Mouse (Mus musculus) liver, embryonic 14.5 days (tissue): ENCODE measurements around the gene Specc1l. TPM values are rescaled to one million over a fixed set of nuclear protein-coding genes. Genes with fewer than 3 reads are reported as not detected.

ENCODE experiments used
- ATAC-seq: fragments of 200-750 bp; cut with Nextera tagmentation; 2 replicates; pipeline ENCODE4 v1.8.0; 2017; ENCODE audit warnings: moderate number of reproducible peaks, mild to moderate bottlenecking, moderate library complexity; ENCODE audit not compliant: insufficient read depth
- DNase-seq, 3 experiments: peaks; one replicate each; pipeline ENCODE4 v3.0.0-alpha.2; 2012 to 2013; ENCODE audit warnings: low read depth in 3 of 3, low spot score in 3 of 3
- H3K27ac ChIP-seq: fragments of 300-500 bp; sonication (generic); 2 replicates; pipeline ENCODE4 v1.5.1; 2014; ENCODE audit warnings: moderate library complexity, mild to moderate bottlenecking, control low read depth, inconsistent platforms
- H3K27me3 ChIP-seq: fragments of 300-500 bp; sonication (generic); 2 replicates; pipeline ENCODE4 v1.6.1; 2014; ENCODE audit warnings: mild to moderate bottlenecking, low read length, moderate library complexity; ENCODE audit not compliant: control insufficient read depth, insufficient read depth
- H3K36me3 ChIP-seq: fragments of 300-500 bp; sonication (generic); replicated peaks from 2 replicates; pipeline ENCODE4 v1.6.1; 2014; ENCODE audit warnings: low read depth; ENCODE audit not compliant: control insufficient read depth, insufficient read depth
- H3K4me1 ChIP-seq, 2 experiments: fragments of 200-500 bp in 1 of 2; fragments of 300-500 bp in 1 of 2; sonication (generic) in 1 of 2; replicated peaks; 2 replicates each; pipeline ENCODE4 v1.6.1; 2012 to 2014; ENCODE audit warnings: antibody characterized with exemption in 1 of 2, inconsistent platforms in 1 of 2, low read length in 1 of 2; ENCODE audit not compliant: control insufficient read depth in 2 of 2, insufficient read depth in 2 of 2
- H3K4me2 ChIP-seq: fragments of 300-500 bp; sonication (generic); 2 replicates; pipeline ENCODE4 v1.6.1; 2014; ENCODE audit warnings: low read depth, mild to moderate bottlenecking, control low read depth, moderate library complexity
- H3K4me3 ChIP-seq, 2 experiments: fragments of 200-500 bp in 1 of 2; fragments of 300-500 bp in 1 of 2; sonication (generic) in 1 of 2; 2 replicates each; pipeline ENCODE4 v1.5.1; 2012 to 2014; ENCODE audit warnings: low read depth in 2 of 2, low read length in 2 of 2, mild to moderate bottlenecking in 2 of 2, control low read depth in 1 of 2, inconsistent platforms in 1 of 2, moderate library complexity in 1 of 2; ENCODE audit not compliant: insufficient read depth in 1 of 2
- H3K9ac ChIP-seq: fragments of 300-500 bp; sonication (generic); replicated peaks from 2 replicates; pipeline ENCODE4 v1.6.1; 2014; ENCODE audit warnings: mild to moderate bottlenecking, control low read depth, moderate library complexity
- H3K9me3 ChIP-seq: fragments of 300-500 bp; sonication (generic); 2 replicates; pipeline ENCODE4 v1.6.1; 2016; ENCODE audit warnings: low read length, mixed read lengths; ENCODE audit not compliant: control insufficient read depth
- CTCF ChIP-seq: IDR thresholded peaks from 2 replicates; pipeline ENCODE4 v1.5.1; 2016; ENCODE audit warnings: antibody characterized with exemption, low read depth, control low read depth
- EP300 ChIP-seq: IDR thresholded peaks from 2 replicates; pipeline ENCODE4 v1.6.1; 2016; ENCODE audit warnings: antibody characterized with exemption, low read depth
- WGBS: fragments of 180-500 bp; shearing (Covaris S2); extraction: QIAGEN DNeasy Blood & Tissue Kit; methylation state at CpG from one replicate; pipeline ENCODE4 v1.1.7; 2014; ENCODE audit not compliant: insufficient replicate concordance; 5-methylcytosine and 5-hydroxymethylcytosine counted together
- polyA plus RNA-seq, 2 experiments: library from polyadenylated mRNA; depleted of rRNA in 1 of 2; stranded (reverse) in 1 of 2; unstranded in 1 of 2; fragments of >200 nt; fragmentation: Nextera tagmentation in 1 of 2; extraction: Ambion mirVana in 1 of 2; gene quantifications; 2 replicates each; pipeline versions ENCODE4 v1.2.1 to v1.2.3; 2012 to 2014

Specc1l gene
- polyA plus RNA-seq, 2 experiments = 3.1 to 3.9 TPM

- DNase-seq (no peak), ATAC-seq (no peak)
- WGBS = 68% methylated on average over 5 of the region's 5 CpGs
These were observed 86.7 kb downstream of the Specc1l start for GRCm38 (mm10) chr10:75298608-75299007.

GRCm38 (mm10) chr10:75299785-75300418, 88.0 kb downstream of the Specc1l start:
- Histone ChIP-seq H3K4me3 (no peak overlapping the region), H3K4me1 (peaks cover 5 to 32% of the 10 kb centered on the region in 2 experiments), H3K4me2 (no peak overlapping the region), H3K9ac (no peak overlapping the region), H3K36me3 (no peaks in the 10 kb centered on the region), H3K27me3 (no peaks in the 10 kb centered on the region), H3K9me3 (no peaks in the 10 kb centered on the region), H3K27ac (no peak overlapping the region)
- TF ChIP-seq CTCF (no peak), EP300 (no peak)
- DNase-seq (peak in 1 of 3 experiments; percentile 44), ATAC-seq (no peak)
- 57% methylated on average over 5 of the region's 5 CpGs for WGBS

More at GRCm38 (mm10) chr10:75298608-75299007, 86.7 kb downstream of the Specc1l start:
- Histone ChIP-seq H3K4me2 (no peak overlapping the region), H3K27ac (no peak overlapping the region), H3K27me3 (no peaks in the 10 kb centered on the region), H3K4me3 (no peak overlapping the region), H3K36me3 (no peaks in the 10 kb centered on the region), H3K9ac (no peak overlapping the region), H3K9me3 (no peaks in the 10 kb centered on the region), H3K4me1 (peaks cover 5 to 25% of the 10 kb centered on the region in 2 experiments)
- TF ChIP-seq CTCF (no peak), EP300 (no peak)

GRCm38 (mm10) chr10:75301195-75301806, 89.4 kb downstream of the Specc1l start:
- H3K9ac ChIP-seq = no peak overlapping the region
- 32% methylated on average over 12 of the region's 12 CpGs for WGBS
- DNase-seq (no peak), ATAC-seq (peak; percentile 9; the same call in 1 of the 2 replicates)
- H3K4me3 ChIP-seq = no peak overlapping the region
- H3K27ac ChIP-seq = no peak overlapping the region
- H3K27me3 ChIP-seq = no peaks in the 10 kb centered on the region
- TF ChIP-seq EP300 (no peak), CTCF (no peak)
- peaks cover 5 to 33% of the 10 kb centered on the region in 2 experiments for H3K4me1 ChIP-seq
- no peak overlapping the region for H3K4me2 ChIP-seq
- H3K36me3 ChIP-seq = no peaks in the 10 kb centered on the region
- H3K9me3 ChIP-seq = no peaks in the 10 kb centered on the region

GRCm38 (mm10) chr10:75301937-75302336, 90.1 kb downstream of the Specc1l start:
- Histone ChIP-seq H3K4me2 (no peak overlapping the region), H3K27ac (no peak overlapping the region), H3K27me3 (no peaks in the 10 kb centered on the region), H3K9ac (no peak overlapping the region), H3K9me3 (no peaks in the 10 kb centered on the region), H3K36me3 (no peaks in the 10 kb centered on the region), H3K4me3 (no peak overlapping the region), H3K4me1 (peaks cover 5 to 37% of the 10 kb centered on the region in 2 experiments)
- 10% methylated on average over 4 of the region's 4 CpGs for WGBS
- ATAC-seq = peak; percentile 75
- DNase-seq = peak in 1 of 3 experiments; percentile 29
- TF ChIP-seq EP300 = 0 out of 2 replicates have a peak, but pooled peaks have one; percentile 16
- no peak for TF ChIP-seq CTCF

GRCm38 (mm10) chr10:75302536-75302935, 90.7 kb downstream of the Specc1l start:
- Histone ChIP-seq H3K36me3 (no peaks in the 10 kb centered on the region; the same call in 1 of the 2 replicates), H3K4me1 (peaks cover 5 to 43% of the 10 kb centered on the region in 2 experiments), H3K4me2 (no peak overlapping the region), H3K4me3 (no peak overlapping the region), H3K27ac (no peak overlapping the region), H3K9me3 (no peaks in the 10 kb centered on the region), H3K9ac (no peak overlapping the region), H3K27me3 (no peaks in the 10 kb centered on the region)
- no peak for TF ChIP-seq EP300
- no peak for TF ChIP-seq CTCF
- 58% methylated on average over 4 of the region's 4 CpGs for WGBS
- no peak for ATAC-seq
- DNase-seq = no peak
